Mouse (Mus musculus): Measurements from ENCODE around the gene Fbxl13. TPM values are rescaled to one million over a fixed set of nuclear protein-coding genes. Genes with fewer than 3 reads are reported as not detected.

The Fbxl13 gene
- total and polyA plus RNA-seq, 3 experiments, result 0.13 to 0.23 TPM; not detected in 1

Other genes with a start within 250 kb of the Fbxl13 start
- gene Ccdc146, start 221.0 kb downstream of the Fbxl13 start, total RNA-seq (2012; rRNA removed), result 0.35 and 0.39 TPM in 2 replicates
- under 1 TPM in 1 of 2 experiments, not detected in 1; 0.45 TPM for gene Ccdc146, start 221.0 kb downstream of the Fbxl13 start, polyA plus RNA-seq (2012; ENCODE audit: insufficient read depth in 1 of 2, insufficient read length in 2 of 2, low read depth in 1 of 2, low replicate concordance in 2 of 2, missing spikeins in 1 of 2)
- 25.7 and 28.3 TPM in 2 replicates for gene Fam185a, start 220.7 kb downstream of the Fbxl13 start, total RNA-seq (2012; rRNA removed)
- 10 to 100 TPM in 1 of 2 experiments, not detected in 1; 20.2 TPM for gene Fam185a, start 220.7 kb downstream of the Fbxl13 start, polyA plus RNA-seq (2012; ENCODE audit: insufficient read depth in 1 of 2, insufficient read length in 2 of 2, low read depth in 1 of 2, low replicate concordance in 2 of 2, missing spikeins in 1 of 2)
- not detected in 2 replicates for gene Lrrc17, start 102.1 kb downstream of the Fbxl13 start, total RNA-seq (2012; rRNA removed)
- not detected for gene Lrrc17, start 102.1 kb downstream of the Fbxl13 start, polyA plus RNA-seq (2012; ENCODE audit: insufficient read depth in 1 of 2, insufficient read length in 2 of 2, low read depth in 1 of 2, low replicate concordance in 2 of 2, missing spikeins in 1 of 2)
- gene Armc10, start 179 bp upstream of the Fbxl13 start, total RNA-seq (2012; rRNA removed), result 57.5 and 60.4 TPM in 2 replicates
- 100 to 1,000 TPM in 1 of 2 experiments, 10 to 100 TPM in 1; 52.2 to 152 TPM for gene Armc10, start 179 bp upstream of the Fbxl13 start, polyA plus RNA-seq (2012; ENCODE audit: insufficient read depth in 1 of 2, insufficient read length in 2 of 2, low read depth in 1 of 2, low replicate concordance in 2 of 2, missing spikeins in 1 of 2)
- gene Napepld, start 55.8 kb upstream of the Fbxl13 start, total RNA-seq (2012; rRNA removed), result 1.5 and 1.9 TPM in 2 replicates
- 1 to 10 TPM in 1 of 2 experiments, not detected in 1; 3.0 TPM for gene Napepld, start 55.8 kb upstream of the Fbxl13 start, polyA plus RNA-seq (2012; ENCODE audit: insufficient read depth in 1 of 2, insufficient read length in 2 of 2, low read depth in 1 of 2, low replicate concordance in 2 of 2, missing spikeins in 1 of 2)
- gene Pmpcb, start 91.5 kb upstream of the Fbxl13 start, total RNA-seq (2012; rRNA removed), result 162 and 169 TPM in 2 replicates
- gene Pmpcb, start 91.5 kb upstream of the Fbxl13 start, polyA plus RNA-seq (2012; ENCODE audit: insufficient read depth in 1 of 2, insufficient read length in 2 of 2, low read depth in 1 of 2, low replicate concordance in 2 of 2, missing spikeins in 1 of 2), result 100 to 1,000 TPM; 172 to 265 TPM
- 197 and 211 TPM in 2 replicates for gene Dnajc2, start 139.6 kb upstream of the Fbxl13 start, total RNA-seq (2012; rRNA removed)
- 100 to 1,000 TPM in 1 of 2 experiments, 10 to 100 TPM in 1; 64.7 to 199 TPM for gene Dnajc2, start 139.6 kb upstream of the Fbxl13 start, polyA plus RNA-seq (2012; ENCODE audit: insufficient read depth in 1 of 2, insufficient read length in 2 of 2, low read depth in 1 of 2, low replicate concordance in 2 of 2, missing spikeins in 1 of 2)
- 297 and 330 TPM in 2 replicates for gene Psmc2, start 139.6 kb upstream of the Fbxl13 start, total RNA-seq (2012; rRNA removed)
- 100 to 1,000 TPM; 316 to 356 TPM for gene Psmc2, start 139.6 kb upstream of the Fbxl13 start, polyA plus RNA-seq (2012; ENCODE audit: insufficient read depth in 1 of 2, insufficient read length in 2 of 2, low read depth in 1 of 2, low replicate concordance in 2 of 2, missing spikeins in 1 of 2)
- not detected in 2 replicates for gene Slc26a5, start 220.0 kb upstream of the Fbxl13 start, total RNA-seq (2012; rRNA removed)
- gene Slc26a5, start 220.0 kb upstream of the Fbxl13 start, polyA plus RNA-seq (2012; ENCODE audit: insufficient read depth in 1 of 2, insufficient read length in 2 of 2, low read depth in 1 of 2, low replicate concordance in 2 of 2, missing spikeins in 1 of 2), result not detected